Mouse (Mus musculus): Measurements from ENCODE around the gene Gbx2.

Gene Gbx2

GRCm38 (mm10) chr1:89902236-89902635, 28.7 kb downstream of the Gbx2 start:
- no peak for DNase-seq

- DNase-seq = no peak
Observed at GRCm38 (mm10) chr1:89901381-89901780, 29.6 kb downstream of the Gbx2 start.

GRCm38 (mm10) chr1:89899761-89900445, 31.1 kb downstream of the Gbx2 start:
- DNase-seq = no peak

- DNase-seq = no peak
Observed at GRCm38 (mm10) chr1:89899036-89899435, 31.9 kb downstream of the Gbx2 start.

GRCm38 (mm10) chr1:89895801-89896200, 35.2 kb downstream of the Gbx2 start:
- no peak for DNase-seq

GRCm38 (mm10) chr1:89892281-89892680, 38.7 kb downstream of the Gbx2 start:
- no peak for DNase-seq

- DNase-seq = no peak
Observed at GRCm38 (mm10) chr1:89891400-89891799, 39.6 kb downstream of the Gbx2 start.

- no peak for DNase-seq
Observed at GRCm38 (mm10) chr1:89885696-89886095, 45.3 kb downstream of the Gbx2 start.

- DNase-seq = no peak
Observed at GRCm38 (mm10) chr1:89884335-89884734, 46.6 kb downstream of the Gbx2 start.

- DNase-seq = no peak
Observed at GRCm38 (mm10) chr1:89880834-89881233, 50.1 kb downstream of the Gbx2 start.

GRCm38 (mm10) chr1:89880193-89880592, 50.8 kb downstream of the Gbx2 start:
- DNase-seq = no peak

GRCm38 (mm10) chr1:89878496-89878895, 52.5 kb downstream of the Gbx2 start:
- no peak for DNase-seq
